Mouse (Mus musculus) layer of hippocampus, adult 8-10 months (tissue): ENCODE measurements at regions not wholly inside any gene's neighbourhood (a gene's known extent, or its start where the extent isn't known, plus 50 kb on each side); places are given as distances from the start of the nearest gene placed in this dataset.
A peak's percentile ranks its signal among the peaks of the same experiment; 100 is the strongest.
"Not testable (repeated sequence)": the region's sequence is repeated elsewhere in the genome, so short reads cannot be mapped to it uniquely, and the experiment has no call there.

Experiments
- DNase-seq, 2 experiments: peaks; one replicate each; pipeline ENCODE4 v3.0.0; 2022; ENCODE audit warnings: low spot score in 2 of 2

DNA sequence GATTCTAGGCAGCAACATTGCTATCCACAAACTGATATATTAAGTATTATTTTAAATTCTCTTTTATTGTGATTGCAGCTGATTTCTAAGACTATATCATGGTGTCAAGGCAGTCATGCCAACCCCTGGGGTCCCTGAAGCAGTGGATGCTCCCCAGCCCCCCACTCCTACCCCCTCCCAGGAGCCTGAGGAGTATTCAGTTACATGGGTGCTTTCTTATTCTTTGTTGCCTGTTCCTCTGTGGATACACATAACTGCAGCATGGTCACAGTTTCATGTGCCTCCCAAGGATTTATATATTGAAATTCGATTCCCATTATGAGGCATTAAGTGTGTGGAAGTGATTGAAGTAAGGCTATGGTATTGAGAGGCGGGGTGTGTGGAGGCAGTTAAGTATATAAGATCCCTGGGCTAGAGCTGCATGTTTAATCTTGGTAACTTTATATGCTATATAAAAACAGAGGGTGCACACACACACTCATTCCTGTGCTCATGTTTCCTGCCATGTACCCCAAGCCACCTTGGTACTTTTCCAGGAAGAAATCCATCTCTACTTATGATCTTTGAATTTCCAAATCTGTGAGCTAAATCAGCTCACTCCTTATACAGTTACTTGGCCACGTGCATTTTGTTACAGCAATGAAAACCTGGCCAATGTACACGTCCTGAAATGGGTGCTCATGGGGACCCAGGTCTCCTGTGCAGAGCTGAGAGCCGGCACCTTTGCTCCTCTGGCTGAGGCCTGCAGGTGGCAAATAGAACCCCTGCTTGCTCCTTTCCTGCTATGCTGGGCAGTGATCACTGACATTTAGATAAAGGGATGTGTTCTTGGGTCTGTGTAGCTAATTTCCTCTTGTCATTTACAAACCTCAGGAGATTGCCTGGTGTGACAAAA is 259.0 kb downstream of the Nek10 start:
- DNase-seq, result no peak

DNA sequence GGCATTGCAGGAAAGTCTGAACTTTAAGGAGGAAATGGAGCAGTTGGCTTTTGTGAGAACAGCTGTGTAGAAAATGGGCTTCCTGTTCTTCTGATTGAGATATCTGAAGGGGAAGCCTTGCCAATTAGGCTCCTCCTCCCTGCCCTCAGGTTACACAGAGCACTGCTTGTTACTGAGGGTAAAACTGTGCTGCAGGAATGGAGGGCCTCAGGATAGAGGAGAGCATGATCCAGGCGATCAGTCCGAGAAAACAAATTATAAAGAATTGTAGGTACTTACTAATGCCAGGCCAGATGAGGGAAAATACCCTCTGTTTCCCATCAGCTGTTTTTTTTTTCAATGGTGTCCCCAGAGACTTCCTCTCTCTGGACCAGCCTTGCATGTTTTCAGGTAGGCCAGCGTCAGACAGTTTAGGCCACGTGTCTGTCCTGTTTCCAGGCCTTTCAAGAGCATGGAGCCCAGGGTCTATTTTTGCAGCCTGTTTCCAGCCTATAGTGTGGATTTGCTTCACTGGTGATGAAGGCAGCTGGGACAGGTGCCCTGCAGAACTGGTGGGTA is 259.7 kb downstream of the Nek10 start:
- DNase-seq, result no peak

GRCm38 (mm10) chr14:15064991-15065525 is 261.8 kb downstream of the Nek10 start:
- peak; percentile 5 to 20 for DNase-seq

GRCm38 (mm10) chr14:15075877-15076276 is 272.7 kb downstream of the Nek10 start:
- no peak for DNase-seq

DNA sequence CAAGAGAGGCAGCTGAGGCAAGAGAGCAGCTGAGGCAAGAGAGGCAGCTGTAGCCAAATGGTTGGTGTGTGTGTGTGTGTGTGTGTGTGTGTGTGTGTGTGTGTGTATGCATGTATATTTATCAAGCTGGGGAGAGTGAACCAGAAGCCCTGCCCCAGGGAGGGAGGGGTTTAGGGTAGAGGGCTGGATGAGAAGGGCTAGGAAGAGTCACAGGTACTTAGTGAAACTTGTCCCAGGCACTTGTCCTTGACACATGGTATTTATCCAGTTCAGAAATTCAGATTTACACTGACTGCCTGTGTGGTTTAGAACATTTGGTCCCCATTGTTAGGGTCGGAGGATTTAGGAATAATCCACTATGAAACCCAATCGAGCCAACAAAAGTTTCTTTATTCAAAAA is 279.7 kb downstream of the Nek10 start:
- DNase-seq, result no peak

GRCm38 (mm10) chr14:15083812-15084211 is 280.6 kb downstream of the Nek10 start:
- no peak for DNase-seq

DNA sequence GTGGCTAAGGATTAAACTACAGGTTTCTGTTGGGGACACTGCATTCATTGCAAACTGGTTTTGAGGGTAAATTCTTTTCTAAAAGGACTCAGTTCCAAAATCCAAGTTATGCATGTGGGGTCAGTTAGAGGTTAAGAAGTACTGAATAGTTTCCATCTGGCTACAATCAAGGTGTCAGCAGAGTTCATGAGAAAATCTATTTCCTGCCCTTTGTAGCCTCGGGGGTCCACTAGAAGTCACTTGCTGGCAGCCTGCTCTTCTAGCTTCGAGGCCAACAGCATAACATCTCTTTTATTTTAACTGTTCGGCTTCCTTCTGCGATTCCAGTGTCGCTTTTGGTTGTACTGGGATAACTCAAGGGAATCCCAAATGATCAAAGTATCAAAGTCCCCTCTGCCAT is 283.8 kb downstream of the Nek10 start:
- DNase-seq, result no peak

DNA sequence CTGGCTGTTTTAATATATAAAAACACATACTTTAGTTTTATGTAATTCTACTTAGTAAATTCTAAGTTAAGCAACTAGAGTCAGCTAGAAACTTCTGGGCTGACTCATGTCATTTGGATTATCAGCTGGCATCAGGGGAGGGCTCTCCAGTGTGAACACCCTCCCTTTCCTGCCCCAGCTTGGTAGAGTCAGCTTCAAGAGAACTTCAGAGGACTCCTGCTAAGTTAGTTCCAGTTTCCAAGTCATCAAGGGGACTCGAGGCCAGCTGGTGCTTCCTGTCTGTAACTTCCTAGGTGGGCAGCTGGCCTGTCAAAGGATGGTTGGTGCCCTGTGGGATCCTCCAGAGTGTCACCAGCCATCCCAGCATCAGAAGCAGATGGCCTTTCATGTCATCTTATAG is 293.6 kb downstream of the Nek10 start:
- no peak for DNase-seq

DNA sequence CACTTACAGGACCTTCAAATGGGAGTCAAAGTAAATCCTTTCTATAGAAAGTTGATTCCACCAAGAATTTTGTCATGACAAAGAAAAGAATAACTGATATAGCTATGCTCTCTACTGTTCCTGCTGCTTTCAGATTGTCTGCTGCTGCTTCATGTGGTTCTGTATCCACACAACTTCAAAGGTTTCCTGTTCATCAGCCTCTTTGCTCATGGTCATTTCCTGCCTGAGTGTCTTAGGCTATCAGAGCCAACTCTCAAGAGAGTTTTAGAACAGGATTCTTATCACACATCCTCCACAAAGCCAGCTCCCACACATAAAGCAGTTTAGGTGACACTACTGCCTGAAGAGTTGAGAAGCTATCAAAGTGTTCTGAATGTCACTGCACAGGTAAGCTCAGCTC is 296.7 kb downstream of the Nek10 start:
- DNase-seq, result no peak

DNA sequence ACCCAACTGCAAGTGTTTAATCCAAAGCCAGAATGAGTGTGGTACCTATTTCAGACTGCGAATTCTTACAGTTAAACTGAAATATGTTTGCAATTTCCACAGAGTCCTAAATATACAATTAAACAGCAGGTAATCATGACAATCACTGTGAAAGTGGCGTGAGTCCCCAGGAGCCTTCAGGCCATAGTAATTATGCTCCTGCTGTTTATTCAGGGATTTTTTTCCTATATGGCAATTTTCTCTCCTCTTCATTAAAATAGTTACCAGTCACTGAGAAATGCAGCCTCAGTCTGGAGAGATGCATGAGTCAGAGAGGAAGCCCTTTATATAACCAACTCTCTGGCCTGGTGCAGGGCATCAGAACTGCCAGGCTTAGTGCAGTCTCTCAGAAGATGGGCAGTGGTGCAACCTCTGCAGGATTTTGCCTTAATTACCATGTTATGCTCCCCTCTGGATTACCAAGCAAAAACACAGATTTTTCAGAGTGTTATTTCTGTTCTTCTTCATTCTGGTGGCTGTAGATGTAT is 304.6 kb downstream of the Nek10 start:
- no peak for DNase-seq

GRCm38 (mm10) chr14:15119745-15120144 is 316.5 kb downstream of the Nek10 start:
- no peak for DNase-seq

DNA sequence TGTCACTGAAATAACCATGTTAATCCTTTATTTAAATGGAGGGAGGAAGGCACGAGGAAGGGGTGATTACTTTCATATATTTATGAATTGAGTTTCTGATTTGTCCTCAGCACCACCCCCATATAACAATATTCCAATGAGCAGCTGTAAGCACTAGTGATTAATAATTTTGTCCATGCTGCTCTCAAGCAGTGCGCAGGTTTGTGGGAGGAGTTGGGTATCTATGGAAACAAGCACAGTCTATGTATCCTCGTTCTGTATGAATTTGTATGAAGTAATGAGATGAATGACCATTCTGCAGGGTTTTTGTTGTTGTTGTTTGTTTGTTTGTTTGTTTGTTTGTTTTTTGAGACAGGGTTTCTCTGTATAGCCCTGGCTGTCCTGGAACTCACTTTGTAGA is 310.6 kb downstream of the Lrrc3b start:
- no peak for DNase-seq

GRCm38 (mm10) chr14:15140871-15141270 is 297.9 kb downstream of the Lrrc3b start:
- not testable (repeated sequence) for DNase-seq

DNA sequence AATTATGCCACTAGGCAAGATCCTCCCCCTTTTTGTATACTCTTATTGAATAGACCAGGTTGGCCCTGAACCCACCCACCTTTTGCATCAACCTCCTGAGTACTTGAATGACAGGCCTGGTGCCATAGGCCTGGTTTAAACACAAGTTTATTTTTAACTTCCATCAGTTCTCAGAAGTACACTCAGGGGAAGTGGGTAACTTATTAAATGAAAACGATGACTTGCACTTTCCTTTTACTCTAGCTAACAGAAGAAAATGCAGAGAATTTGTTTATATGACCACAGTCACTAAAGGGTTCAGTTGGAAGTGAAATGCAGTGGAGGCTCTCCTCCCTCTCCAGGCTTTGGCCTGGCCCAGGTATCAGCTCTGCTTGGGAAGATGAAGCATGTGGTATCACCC is 295.9 kb downstream of the Lrrc3b start:
- DNase-seq, result no peak

- DNase-seq, result no peak
These were observed 290.3 kb downstream of the Lrrc3b start for GRCm38 (mm10) chr14:15148516-15148915.
